Mouse (Mus musculus) C2C12 (cell line): ENCODE measurements around the gene Atp6v0a4. TPM values are rescaled to one million over a fixed set of nuclear protein-coding genes. Genes with fewer than 3 reads are reported as not detected.

Experiments
- H3K27me3 ChIP-seq: one replicate; pipeline ENCODE4 v1.6.1; 2011; ENCODE audit not compliant: control insufficient read depth, insufficient read depth, insufficient read length
- H3K36me3 ChIP-seq: one replicate; pipeline ENCODE4 v1.6.1; 2011; ENCODE audit not compliant: control insufficient read depth, insufficient read depth
- H3K4me3 ChIP-seq: one replicate; pipeline ENCODE4 v1.5.1; 2011; ENCODE audit warnings: mild to moderate bottlenecking, control low read depth; ENCODE audit not compliant: poor library complexity, insufficient read depth, severe bottlenecking
- H3K79me2 ChIP-seq: one replicate; pipeline ENCODE4 v1.6.1; 2011; ENCODE audit not compliant: control insufficient read depth, insufficient read depth
- H3K79me3 ChIP-seq: one replicate; pipeline ENCODE4 v1.6.1; 2011; ENCODE audit warnings: low read depth, control low read depth
- H3ac ChIP-seq: one replicate; pipeline ENCODE3; 2011; ENCODE audit warnings: low read depth; ENCODE audit not compliant: control insufficient read depth, insufficient read length
- CEBPB ChIP-seq: IDR thresholded peaks from one replicate; pipeline ENCODE4 v1.6.1; 2011; ENCODE audit warnings: low read depth, mild to moderate bottlenecking, control low read depth, moderate library complexity
- CTCF ChIP-seq: IDR thresholded peaks from one replicate; pipeline ENCODE4 v1.5.1; 2011; ENCODE audit not compliant: control insufficient read depth, insufficient read depth, insufficient read length
- FOSL1 ChIP-seq: IDR thresholded peaks from one replicate; pipeline ENCODE4 v1.8.0; 2011; ENCODE audit warnings: mild to moderate bottlenecking, low read length; ENCODE audit not compliant: poor library complexity, insufficient read depth, severe bottlenecking
- MAX ChIP-seq: IDR thresholded peaks from one replicate; pipeline ENCODE4 v1.6.1; 2011; ENCODE audit warnings: mild to moderate bottlenecking, control low read depth
- MYOD1 ChIP-seq: IDR thresholded peaks from one replicate; pipeline ENCODE4 v1.6.1; 2011; ENCODE audit warnings: low read depth; ENCODE audit not compliant: control insufficient read depth, insufficient read length
- MYOG ChIP-seq: IDR thresholded peaks from one replicate; pipeline ENCODE4 v1.6.1; 2011; ENCODE audit not compliant: control insufficient read depth, insufficient read length; ENCODE audit errors: extremely low read depth
- USF1 ChIP-seq: IDR thresholded peaks from one replicate; pipeline ENCODE4 v1.6.1; 2011; ENCODE audit warnings: low read depth, mild to moderate bottlenecking, control low read depth, moderate library complexity
- polyA plus RNA-seq: library from polyadenylated mRNA; unstranded; fragments of >200 nt; fragmentation: generic; extraction: Trizol; gene quantifications from one replicate; pipeline ENCODE4 v1.2.1, GENCODE M21; 2012; ENCODE audit warnings: missing spikeins

Gene Atp6v0a4
- polyA plus RNA-seq, 1 experiment: 0.11 TPM

- Histone ChIP-seq H3K27me3 (no peaks in the 10 kb centered on the region), H3ac (no peak overlapping the region), H3K79me3 (no peaks in the 10 kb centered on the region), H3K4me3 (no peak overlapping the region), H3K36me3 (no peaks in the 10 kb centered on the region), H3K79me2 (no peaks in the 10 kb centered on the region)
- TF ChIP-seq USF1 (no peak), FOSL1 (no peak), MYOG (no peak), MYOD1 (no peak), CEBPB (no peak), MAX (no peak), CTCF (no peak)
Observed at GRCm38 (mm10) chr6:38103775-38104174, 20.6 kb downstream of the Atp6v0a4 start.

GRCm38 (mm10) chr6:38102216-38102795 is 22.1 kb downstream of the Atp6v0a4 start:
- no peaks in the 10 kb centered on the region for H3K27me3 ChIP-seq
- no peak overlapping the region for H3K4me3 ChIP-seq
- no peak overlapping the region for H3ac ChIP-seq
- no peaks in the 10 kb centered on the region for H3K36me3 ChIP-seq
- no peaks in the 10 kb centered on the region for H3K79me2 ChIP-seq
- TF ChIP-seq FOSL1: no peak
- peak; percentile 30 for TF ChIP-seq USF1
- no peak for TF ChIP-seq CTCF
- H3K79me3 ChIP-seq: no peaks in the 10 kb centered on the region

GRCm38 (mm10) chr6:38096961-38097370 is 27.4 kb downstream of the Atp6v0a4 start:
- Histone ChIP-seq H3K36me3 (no peaks in the 10 kb centered on the region), H3K27me3 (no peaks in the 10 kb centered on the region), H3K79me3 (no peaks in the 10 kb centered on the region), H3K79me2 (no peaks in the 10 kb centered on the region), H3K4me3 (no peak overlapping the region), H3ac (no peak overlapping the region)
- TF ChIP-seq USF1: no peak
- no peak for TF ChIP-seq CEBPB
- no peak for TF ChIP-seq MAX
- TF ChIP-seq FOSL1: no peak
- no peak for TF ChIP-seq MYOG
- no peak for TF ChIP-seq CTCF
- no peak for TF ChIP-seq MYOD1

- no peak for TF ChIP-seq USF1
- no peak for TF ChIP-seq MYOG
- TF ChIP-seq CTCF: no peak
- TF ChIP-seq CEBPB: no peak
- TF ChIP-seq MAX: no peak
- TF ChIP-seq MYOD1: no peak
- TF ChIP-seq FOSL1: no peak
- Histone ChIP-seq H3K79me3 (no peaks in the 10 kb centered on the region), H3ac (no peak overlapping the region), H3K27me3 (no peaks in the 10 kb centered on the region), H3K79me2 (no peaks in the 10 kb centered on the region), H3K4me3 (no peak overlapping the region), H3K36me3 (no peaks in the 10 kb centered on the region)
Observed at GRCm38 (mm10) chr6:38094701-38095100, 29.7 kb downstream of the Atp6v0a4 start.

GRCm38 (mm10) chr6:38092539-38092938 is 31.8 kb downstream of the Atp6v0a4 start:
- no peaks in the 10 kb centered on the region for H3K79me2 ChIP-seq
- no peak overlapping the region for H3ac ChIP-seq
- no peaks in the 10 kb centered on the region for H3K79me3 ChIP-seq
- TF ChIP-seq CTCF: no peak
- TF ChIP-seq MYOG: no peak
- TF ChIP-seq MAX: no peak
- peak; percentile 23 for TF ChIP-seq MYOD1
- no peak for TF ChIP-seq CEBPB
- TF ChIP-seq FOSL1: no peak
- TF ChIP-seq USF1: no peak
- no peak overlapping the region for H3K4me3 ChIP-seq
- H3K27me3 ChIP-seq: no peaks in the 10 kb centered on the region
- H3K36me3 ChIP-seq: no peaks in the 10 kb centered on the region

- Histone ChIP-seq H3K79me2 (no peaks in the 10 kb centered on the region), H3K79me3 (no peaks in the 10 kb centered on the region), H3ac (no peak overlapping the region), H3K27me3 (no peaks in the 10 kb centered on the region), H3K4me3 (no peak overlapping the region), H3K36me3 (no peaks in the 10 kb centered on the region)
- no peak for TF ChIP-seq CTCF
- no peak for TF ChIP-seq FOSL1
- TF ChIP-seq CEBPB: no peak
- no peak for TF ChIP-seq MYOG
- TF ChIP-seq USF1: no peak
- no peak for TF ChIP-seq MAX
- no peak for TF ChIP-seq MYOD1
Observed at GRCm38 (mm10) chr6:38087242-38088026, 37.0 kb downstream of the Atp6v0a4 start.
